Comparison of ENCODE assay signal across 21 mouse cellular contexts in the genomic region with DNA sequence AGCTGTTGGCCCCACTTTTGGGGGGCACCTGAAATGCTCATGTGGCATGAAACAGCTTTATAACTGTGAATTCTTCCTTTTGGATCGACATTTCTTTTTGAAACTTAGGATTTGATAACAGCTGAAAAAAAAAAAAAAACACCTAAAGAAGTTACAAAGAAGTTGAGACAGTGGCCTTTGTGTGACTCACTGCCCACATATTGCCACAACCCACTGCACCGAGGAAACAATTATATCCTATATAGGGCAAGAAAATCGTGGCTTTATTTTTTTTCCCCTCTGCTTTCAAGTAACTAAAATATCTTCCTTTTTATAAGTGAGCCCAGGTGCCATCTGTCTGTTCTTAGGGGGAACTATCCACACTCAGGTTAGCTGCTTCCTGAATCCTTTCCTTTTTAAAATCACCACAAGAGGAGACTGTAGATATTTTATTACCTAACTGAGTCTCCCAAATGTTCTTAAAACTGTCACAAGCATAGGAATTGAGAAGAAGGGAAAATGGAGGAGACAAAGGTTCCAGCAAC.
"Had no signal": no experiment of that assay in that cellular context is flagged by ENCODE, and none has a peak within 500 bp of the region (broad histone marks: within the 10 kb centered on the region; RNA-seq: fewer than 3 reads in every experiment).

No protein-coding gene starts in this region.

- H3K36me3 ChIP-seq: kidney, embryonic 15.5 days; limb, embryonic 10.5 days; limb, embryonic 13.5 days; liver, embryonic 12.5 days; liver, embryonic 15.5 days; lung, embryonic 15.5 days; midbrain, embryonic 10.5 days; midbrain, embryonic 13.5 days had no signal

- DNase-seq: kidney, adult 8-10 months; kidney, postnatal 10 days; kidney, postnatal 36 days; layer of hippocampus, postnatal 36 days; liver; lung, adult 18-20 months; lung, postnatal 10 days; lung, postnatal 36 days; right cerebral cortex, postnatal 14 days; right cerebral cortex, postnatal 4 days; thymus, postnatal 36 days had no signal

- H3K4me2 ChIP-seq: kidney, embryonic 15.5 days; limb, embryonic 13.5 days; liver, embryonic 12.5 days; liver, embryonic 15.5 days; lung, embryonic 15.5 days; midbrain, embryonic 13.5 days had no signal

- H3K4me3 ChIP-seq: kidney, embryonic 15.5 days; limb, embryonic 10.5 days; limb, embryonic 13.5 days; liver, embryonic 12.5 days; liver, embryonic 15.5 days; lung, embryonic 15.5 days; megakaryocyte, embryonic 14.5 days; midbrain, embryonic 10.5 days; midbrain, embryonic 13.5 days had no signal

- H3K27me3 ChIP-seq: kidney, embryonic 15.5 days; limb, embryonic 13.5 days; liver, embryonic 12.5 days; liver, embryonic 15.5 days; lung, embryonic 15.5 days; midbrain, embryonic 13.5 days had no signal

- H3K27ac ChIP-seq: kidney, embryonic 15.5 days; limb, embryonic 10.5 days; limb, embryonic 13.5 days; liver, embryonic 12.5 days; liver, embryonic 15.5 days; lung, embryonic 15.5 days; midbrain, embryonic 10.5 days; midbrain, embryonic 13.5 days; stomach, postnatal 0 days had no signal
